Mouse (Mus musculus): ENCODE data around the gene Olfr133.
"Not testable (repeated sequence)": the region's sequence is repeated elsewhere in the genome, so short reads cannot be mapped to it uniquely, and the experiment has no call there.

Gene Olfr133

DNA sequence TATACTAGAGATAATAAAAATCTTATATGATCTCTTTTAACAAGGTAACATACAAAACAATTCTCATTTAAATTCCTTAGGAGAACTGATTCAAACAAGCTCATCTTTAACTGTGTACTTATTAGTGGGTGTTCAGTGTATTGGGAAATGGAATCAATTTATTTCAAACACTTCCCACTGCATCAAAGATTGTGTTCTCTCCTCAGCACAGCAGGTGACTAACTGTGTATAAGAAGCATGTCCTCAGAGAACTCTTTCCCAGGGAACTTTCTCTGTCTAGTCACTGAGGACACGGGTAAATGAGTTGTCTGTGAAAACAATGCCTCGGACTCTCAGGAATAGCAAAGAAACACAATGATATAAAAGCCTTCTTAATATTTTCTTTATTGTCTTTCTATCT, at the start of gene Olfr133:
Olfr133 (plus strand) TSS at position 301 of the 400 bp plus-strand sequence.
- no peak for DNase-seq (ENCODE audit: low read depth, low spot score)

- not testable (repeated sequence) for DNase-seq (ENCODE audit: low read depth, low spot score)
Observed at GRCm38 (mm10) chr17:38124199-38124598, 20.9 kb upstream of the Olfr133 start.

GRCm38 (mm10) chr17:38125371-38125770, 19.7 kb upstream of the Olfr133 start:
- not testable (repeated sequence) for DNase-seq (ENCODE audit: low read depth, low spot score)

- no peak for DNase-seq (ENCODE audit: low read depth, low spot score)
Observed at GRCm38 (mm10) chr17:38134426-38134825, 10.7 kb upstream of the Olfr133 start, which contains the start of gene Olfr132. Gene Olfr132 (minus strand): TSS chr17:38134526.

- no peak for DNase-seq (ENCODE audit: low read depth, low spot score)
Observed at GRCm38 (mm10) chr17:38171088-38171487, 26.0 kb downstream of the Olfr133 start, which contains the start of gene Olfr134. Gene Olfr134 (plus strand): TSS chr17:38171388.

Measured in CD4-positive, CD25-positive, alpha-beta regulatory T cell, adult 2 months (primary cell).